Mouse (Mus musculus): ENCODE results near the gene Smcr8. TPM values are rescaled to one million over a fixed set of nuclear protein-coding genes. Genes with fewer than 3 reads are reported as not detected.
"Not testable (repeated sequence)": the region's sequence is repeated elsewhere in the genome, so short reads cannot be mapped to it uniquely, and the experiment has no call there.

The Smcr8 gene
- total and polyA plus RNA-seq, 2 experiments from 2014 or later: 3.2 to 15.4 TPM

DNA sequence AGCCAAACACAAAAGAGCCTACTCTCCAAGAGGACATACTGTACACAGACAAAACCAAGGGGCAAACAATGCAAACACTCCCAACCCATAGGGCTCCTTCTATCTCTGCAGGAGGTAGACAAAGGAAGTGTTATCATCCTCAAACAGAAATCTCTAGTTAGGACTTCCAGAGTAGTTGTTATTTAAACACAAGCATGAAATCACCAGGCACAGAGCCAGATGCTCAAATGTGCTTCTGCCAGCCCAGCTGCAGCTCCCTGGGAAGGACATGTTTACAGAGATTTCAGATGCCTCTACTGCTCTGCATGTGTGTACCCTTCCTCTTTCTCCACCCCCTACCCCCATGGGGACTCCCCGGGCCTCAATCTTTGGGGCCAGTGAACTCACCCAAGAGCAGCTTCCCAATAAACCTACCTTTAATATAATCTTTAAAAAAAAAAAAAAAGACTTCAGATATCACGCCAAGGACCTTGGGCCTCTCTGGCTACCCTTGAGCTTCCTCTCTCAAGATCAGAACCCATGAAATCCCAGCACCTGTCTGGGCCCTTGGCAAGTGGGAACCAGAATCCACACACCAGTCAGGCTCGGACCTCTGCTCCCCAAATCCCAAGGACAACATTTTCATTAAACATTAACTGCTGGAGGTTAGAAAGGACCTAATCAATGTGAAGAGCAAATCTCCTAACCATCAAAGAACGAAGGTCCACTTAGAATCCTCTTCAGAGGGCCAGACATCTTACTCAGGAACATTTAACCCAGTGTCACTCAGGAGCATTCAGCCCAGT, 31.2 kb downstream of the Smcr8 start:
- peaks cover 4% of the 10 kb centered on the region for H3K4me1 ChIP-seq (ENCODE audit: insufficient read depth)
- 81% methylated on average over 4 of the region's 4 CpGs for WGBS
- H3K9me3 ChIP-seq (ENCODE audit: low read length): no peaks in the 10 kb centered on the region
- H3K9ac ChIP-seq: no peak overlapping the region
- no peak overlapping the region for H3K4me3 ChIP-seq (ENCODE audit: low read depth, low read length)
- H3K27me3 ChIP-seq (ENCODE audit: insufficient read depth, low read length): no peaks in the 10 kb centered on the region
- DNase-seq (peak; percentile 29), ATAC-seq (no peak)
- no peaks in the 10 kb centered on the region for H3K36me3 ChIP-seq (ENCODE audit: insufficient read depth)
- H3K4me2 ChIP-seq (ENCODE audit: low read depth): no peak overlapping the region
- no peak for TF ChIP-seq CTCF (IDR thresholded peaks at IDR 0.05; ENCODE audit: low read depth)
- no peak overlapping the region for H3K27ac ChIP-seq (ENCODE audit: low read depth, low read length)

GRCm38 (mm10) chr11:60809546-60809945, 32.2 kb downstream of the Smcr8 start:
- Histone ChIP-seq H3K27me3 (ENCODE audit: insufficient read depth, low read length) (no peaks in the 10 kb centered on the region), H3K9ac (no peak overlapping the region), H3K4me2 (ENCODE audit: low read depth) (no peak overlapping the region), H3K4me1 (ENCODE audit: insufficient read depth) (peaks cover 4% of the 10 kb centered on the region), H3K4me3 (ENCODE audit: low read depth, low read length) (no peak overlapping the region), H3K27ac (ENCODE audit: low read depth, low read length) (no peak overlapping the region), H3K9me3 (ENCODE audit: low read length) (no peaks in the 10 kb centered on the region), H3K36me3 (ENCODE audit: insufficient read depth) (no peaks in the 10 kb centered on the region)
- TF ChIP-seq CTCF (IDR thresholded peaks at IDR 0.05; ENCODE audit: low read depth): no peak
- DNase-seq (no peak), ATAC-seq (no peak)
- 36% methylated on average over 1 of the region's 1 CpGs for WGBS

GRCm38 (mm10) chr11:60810046-60810965, 33.0 kb downstream of the Smcr8 start:
- ATAC-seq (no peak), DNase-seq (no peak)
- Histone ChIP-seq H3K27me3 (ENCODE audit: insufficient read depth, low read length) (no peaks in the 10 kb centered on the region), H3K9me3 (ENCODE audit: low read length) (no peaks in the 10 kb centered on the region), H3K4me2 (ENCODE audit: low read depth) (peak overlapping the region; percentile 88), H3K9ac (0 out of 2 replicates have a peak overlapping the region, but pooled peaks have one; percentile 15), H3K4me3 (ENCODE audit: low read depth, low read length) (peak overlapping the region; percentile 45), H3K4me1 (ENCODE audit: insufficient read depth) (peaks cover 4% of the 10 kb centered on the region), H3K27ac (ENCODE audit: low read depth, low read length) (no peak overlapping the region), H3K36me3 (ENCODE audit: insufficient read depth) (no peaks in the 10 kb centered on the region)
- no peak for TF ChIP-seq CTCF (IDR thresholded peaks at IDR 0.05; ENCODE audit: low read depth)
- WGBS: 12% methylated on average over 14 of the region's 14 CpGs

DNA sequence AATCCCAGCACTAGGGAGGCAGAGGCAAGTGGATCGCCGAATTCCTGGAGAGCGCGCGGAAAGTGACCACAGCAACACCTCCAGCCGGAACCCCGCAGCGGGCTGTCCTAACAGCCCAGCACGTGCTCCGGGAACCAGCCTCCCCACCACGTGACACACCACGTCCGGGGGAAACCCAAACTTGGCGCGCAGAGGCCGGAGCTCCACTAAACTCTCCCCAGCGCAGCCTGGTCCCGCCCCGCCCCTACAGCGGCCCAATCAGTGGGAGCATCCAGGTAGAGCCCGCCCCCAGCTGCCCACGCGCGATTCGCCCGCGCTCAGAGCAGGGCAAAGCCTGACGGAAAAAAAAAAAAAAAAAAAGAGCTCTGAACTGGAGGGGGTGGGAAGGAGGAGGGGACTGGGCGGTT, 33.7 kb downstream of the Smcr8 start:
- WGBS: under 1% methylated on average over 29 of the region's 29 CpGs
- Histone ChIP-seq H3K27ac (ENCODE audit: low read depth, low read length) (no peak overlapping the region), H3K4me2 (ENCODE audit: low read depth) (peak overlapping the region; percentile 88), H3K36me3 (ENCODE audit: insufficient read depth) (no peaks in the 10 kb centered on the region), H3K27me3 (ENCODE audit: insufficient read depth, low read length) (no peaks in the 10 kb centered on the region), H3K4me3 (ENCODE audit: low read depth, low read length) (peak overlapping the region; percentile 45), H3K4me1 (ENCODE audit: insufficient read depth) (peaks cover 4% of the 10 kb centered on the region), H3K9ac (peak overlapping the region; percentile 15; the same call in 1 of the 2 replicates), H3K9me3 (ENCODE audit: low read length) (no peaks in the 10 kb centered on the region)
- peak; percentile 88 for DNase-seq
- no peak for TF ChIP-seq CTCF (IDR thresholded peaks at IDR 0.05; ENCODE audit: low read depth)
- ATAC-seq: peak; percentile 100

GRCm38 (mm10) chr11:60811618-60812017, 34.3 kb downstream of the Smcr8 start, which contains the start of gene Shmt1:
TSS of gene Shmt1 (minus strand) at chr11:60811718.
- Histone ChIP-seq H3K9ac (peak within 1 kb of the TSS; percentile 15; the same call in 1 of the 2 replicates), H3K4me3 (ENCODE audit: low read depth, low read length) (peak within 1 kb of the TSS; percentile 45), H3K4me2 (ENCODE audit: low read depth) (peak within 1 kb of the TSS; percentile 88)
- H3K36me3 ChIP-seq (ENCODE audit: insufficient read depth); H3K27ac ChIP-seq (ENCODE audit: low read depth, low read length); DNase-seq; ATAC-seq; H3K27me3 ChIP-seq (ENCODE audit: insufficient read depth, low read length); H3K9me3 ChIP-seq (ENCODE audit: low read length); H3K4me1 ChIP-seq (ENCODE audit: insufficient read depth): not testable (repeated sequence)
- WGBS: 27% methylated on average over 6 of the region's 6 CpGs

DNA sequence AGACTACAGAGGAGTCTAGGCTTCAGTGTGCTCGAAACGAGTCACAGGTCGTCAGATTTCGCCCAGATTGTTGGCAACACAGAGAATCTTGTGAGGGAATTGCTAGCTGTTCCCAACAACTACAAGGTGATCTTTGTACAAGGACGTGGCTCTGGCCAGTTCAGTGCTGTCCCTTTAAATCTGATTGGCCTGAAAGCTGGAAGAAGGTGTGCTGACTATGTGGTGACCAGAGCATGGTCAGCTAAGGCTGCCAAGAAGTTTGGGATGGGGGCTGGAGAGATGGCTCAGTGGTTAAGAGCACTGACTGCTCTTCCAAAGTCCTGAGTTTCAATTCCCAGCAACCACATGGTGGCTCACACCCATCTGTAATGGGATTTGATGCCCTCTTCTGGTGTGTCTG, 39.1 kb downstream of the Smcr8 start:
- Histone ChIP-seq H3K36me3 (ENCODE audit: insufficient read depth) (no peaks in the 10 kb centered on the region), H3K4me3 (ENCODE audit: low read depth, low read length) (no peak overlapping the region), H3K9me3 (ENCODE audit: low read length) (no peaks in the 10 kb centered on the region), H3K27ac (ENCODE audit: low read depth, low read length) (no peak overlapping the region), H3K9ac (no peak overlapping the region), H3K4me1 (ENCODE audit: insufficient read depth) (no peaks in the 10 kb centered on the region), H3K4me2 (ENCODE audit: low read depth) (no peak overlapping the region), H3K27me3 (ENCODE audit: insufficient read depth, low read length) (no peaks in the 10 kb centered on the region)
- 72% methylated on average over 5 of the region's 5 CpGs for WGBS
- TF ChIP-seq CTCF (IDR thresholded peaks at IDR 0.05; ENCODE audit: low read depth): no peak
- DNase-seq (no peak), ATAC-seq (no peak)

DNA sequence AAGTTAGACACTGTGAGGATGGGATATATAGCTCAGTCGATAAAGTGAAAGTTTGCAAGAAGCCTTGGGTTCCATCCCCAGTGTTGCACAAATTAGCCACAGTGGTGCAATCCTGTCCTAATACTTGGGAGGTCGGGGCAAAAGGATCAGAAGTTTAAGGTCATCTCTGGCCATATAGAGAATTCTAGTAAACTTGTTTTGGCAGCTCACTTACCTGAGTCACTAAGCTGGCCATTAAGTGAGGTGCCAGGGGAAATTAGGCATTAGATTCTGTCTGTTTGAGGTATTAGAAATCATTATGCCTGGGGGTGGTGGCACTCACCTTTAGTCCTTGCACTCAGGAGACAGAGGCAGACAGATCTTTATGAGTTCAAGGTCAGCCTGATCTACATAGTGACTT, 46.4 kb downstream of the Smcr8 start:
- TF ChIP-seq CTCF (IDR thresholded peaks at IDR 0.05; ENCODE audit: low read depth): no peak
- Histone ChIP-seq H3K27ac (ENCODE audit: low read depth, low read length) (no peak overlapping the region), H3K9me3 (ENCODE audit: low read length) (no peaks in the 10 kb centered on the region), H3K4me3 (ENCODE audit: low read depth, low read length) (no peak overlapping the region), H3K27me3 (ENCODE audit: insufficient read depth, low read length) (no peaks in the 10 kb centered on the region), H3K4me2 (ENCODE audit: low read depth) (no peak overlapping the region), H3K4me1 (ENCODE audit: insufficient read depth) (no peaks in the 10 kb centered on the region), H3K36me3 (ENCODE audit: insufficient read depth) (no peaks in the 10 kb centered on the region), H3K9ac (no peak overlapping the region)
- ATAC-seq (no peak), DNase-seq (no peak)
- 63% methylated on average over 2 of the region's 2 CpGs for WGBS
